Mouse (Mus musculus): ENCODE data around the gene Fbrsl1. TPM values are rescaled to one million over a fixed set of nuclear protein-coding genes. Genes with fewer than 3 reads are reported as not detected.
A peak's percentile ranks its signal among the peaks of the same experiment; 100 is the strongest.

The Fbrsl1 gene
- polyA plus RNA-seq, 1 experiment from 2014 or later = 20.5 TPM

GRCm38 (mm10) chr5:110418523-110418911 lies 29.8 kb downstream of the Fbrsl1 start:
- Histone ChIP-seq H3K27ac (peak overlapping the region; percentile 80), H3K36me3 (replicated peaks) (peaks cover 13% of the 10 kb centered on the region), H3K4me1 (peaks cover 62% of the 10 kb centered on the region), H3K27me3 (ENCODE audit: poor library complexity, severe bottlenecking) (peaks cover 37% of the 10 kb centered on the region), H3K9me3 (no peaks in the 10 kb centered on the region), H3K4me3 (no peak overlapping the region)
- 95% methylated on average over 1 of the region's 1 CpGs for WGBS
- DNase-seq (ENCODE audit: extremely low spot score, low spot score) = no peak

DNA sequence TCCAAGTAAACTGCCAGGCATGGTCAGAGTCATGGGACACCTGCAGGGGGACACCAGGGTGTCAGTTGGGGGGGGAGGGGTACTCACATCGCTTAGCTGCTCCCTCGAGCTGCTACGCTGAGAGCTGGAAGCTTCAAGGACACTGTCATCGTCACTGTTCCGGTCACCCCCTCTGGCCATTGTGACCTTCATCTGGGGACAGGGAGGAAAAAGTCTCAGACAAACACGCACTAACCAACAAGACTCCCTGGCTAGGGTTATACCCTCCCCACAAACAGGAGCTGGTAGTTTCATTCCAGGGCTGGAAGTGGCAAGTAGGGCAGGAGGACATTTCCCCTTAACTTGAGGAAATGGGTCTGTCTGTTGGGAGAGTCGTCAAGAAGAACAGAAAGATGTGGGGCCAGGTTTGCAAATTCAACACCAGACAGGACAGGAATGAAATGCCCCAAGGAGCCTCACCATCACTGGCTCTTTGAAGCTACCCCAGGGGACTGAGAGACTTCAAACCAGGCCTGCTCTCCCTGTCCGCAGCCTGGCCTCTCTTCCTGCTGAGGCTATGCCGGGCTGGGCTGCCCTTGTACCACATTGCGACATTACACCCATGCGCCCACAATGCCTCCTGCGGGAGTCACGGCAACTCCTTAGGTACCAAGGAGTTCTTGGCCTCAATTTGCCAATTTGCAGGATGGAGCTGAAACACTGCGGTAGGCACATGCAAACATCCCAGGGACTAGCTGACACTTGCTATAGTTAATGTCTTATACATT lies 30.4 kb downstream of the Fbrsl1 start:
- Histone ChIP-seq H3K36me3 (replicated peaks) (peaks cover 15% of the 10 kb centered on the region), H3K4me3 (no peak overlapping the region), H3K27ac (peak overlapping the region; percentile 80), H3K9me3 (no peaks in the 10 kb centered on the region), H3K4me1 (peaks cover 66% of the 10 kb centered on the region), H3K27me3 (ENCODE audit: poor library complexity, severe bottlenecking) (peaks cover 37% of the 10 kb centered on the region)
- DNase-seq (ENCODE audit: extremely low spot score, low spot score) = no peak
- 51% methylated on average over 14 of the region's 14 CpGs for WGBS

- H3K27me3 ChIP-seq (ENCODE audit: poor library complexity, severe bottlenecking) = peaks cover 37% of the 10 kb centered on the region
- peak; percentile 84 for DNase-seq (ENCODE audit: extremely low spot score, low spot score)
- H3K4me3 ChIP-seq = peak overlapping the region; percentile 34
- peaks cover 68% of the 10 kb centered on the region for H3K4me1 ChIP-seq
- peaks cover 16% of the 10 kb centered on the region for H3K36me3 ChIP-seq (replicated peaks)
- WGBS = 9% methylated on average over 7 of the region's 7 CpGs
- H3K27ac ChIP-seq = peak overlapping the region; percentile 92
- no peaks in the 10 kb centered on the region for H3K9me3 ChIP-seq
Observed at GRCm38 (mm10) chr5:110416825-110417401, 31.4 kb downstream of the Fbrsl1 start.

GRCm38 (mm10) chr5:110415806-110416700 lies 32.2 kb downstream of the Fbrsl1 start:
- Histone ChIP-seq H3K27me3 (ENCODE audit: poor library complexity, severe bottlenecking) (peaks cover 37% of the 10 kb centered on the region), H3K36me3 (replicated peaks) (peaks cover 16% of the 10 kb centered on the region), H3K9me3 (no peaks in the 10 kb centered on the region), H3K27ac (peak overlapping the region; percentile 92), H3K4me3 (peak overlapping the region; percentile 34), H3K4me1 (peaks cover 61% of the 10 kb centered on the region)
- 29% methylated on average over 13 of the region's 13 CpGs for WGBS
- peak; percentile 27 for DNase-seq (ENCODE audit: extremely low spot score, low spot score)

GRCm38 (mm10) chr5:110415022-110415421 lies 33.3 kb downstream of the Fbrsl1 start:
- Histone ChIP-seq H3K4me1 (peaks cover 58% of the 10 kb centered on the region), H3K27ac (peak overlapping the region; percentile 92)
- 77% methylated on average over 5 of the region's 5 CpGs for WGBS

DNA sequence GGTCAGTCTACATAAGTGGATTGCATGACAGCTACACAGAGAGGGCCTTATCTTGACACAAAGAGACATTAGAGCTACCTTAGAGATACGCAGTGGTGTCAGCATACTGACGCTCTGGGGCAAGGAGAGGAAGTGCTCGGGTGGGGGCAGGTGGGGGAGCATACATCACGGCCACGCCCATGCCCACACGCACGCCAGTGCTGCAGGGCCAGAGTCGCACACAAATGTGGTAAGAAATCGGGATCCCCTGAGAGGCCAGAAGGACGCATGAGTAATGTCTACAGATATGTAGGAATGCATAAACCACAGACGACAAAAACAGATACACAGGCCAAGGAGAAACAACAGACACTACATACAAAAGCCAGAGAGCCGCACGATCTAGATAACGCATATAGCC lies 35.3 kb downstream of the Fbrsl1 start:
- 92% methylated on average over 14 of the region's 14 CpGs for WGBS
- Histone ChIP-seq H3K27ac (peak overlapping the region; percentile 62), H3K4me1 (peaks cover 48% of the 10 kb centered on the region), H3K4me3 (no peak overlapping the region), H3K27me3 (ENCODE audit: poor library complexity, severe bottlenecking) (peaks cover 15% of the 10 kb centered on the region), H3K9me3 (no peaks in the 10 kb centered on the region), H3K36me3 (replicated peaks) (peaks cover 29% of the 10 kb centered on the region)
- DNase-seq (ENCODE audit: extremely low spot score, low spot score) = no peak

More at GRCm38 (mm10) chr5:110415022-110415421, 33.3 kb downstream of the Fbrsl1 start:
- H3K9me3 ChIP-seq = no peaks in the 10 kb centered on the region
- peaks cover 19% of the 10 kb centered on the region for H3K36me3 ChIP-seq (replicated peaks)
- no peak overlapping the region for H3K4me3 ChIP-seq
- peaks cover 35% of the 10 kb centered on the region for H3K27me3 ChIP-seq (ENCODE audit: poor library complexity, severe bottlenecking)
- no peak for DNase-seq (ENCODE audit: extremely low spot score, low spot score)

DNA sequence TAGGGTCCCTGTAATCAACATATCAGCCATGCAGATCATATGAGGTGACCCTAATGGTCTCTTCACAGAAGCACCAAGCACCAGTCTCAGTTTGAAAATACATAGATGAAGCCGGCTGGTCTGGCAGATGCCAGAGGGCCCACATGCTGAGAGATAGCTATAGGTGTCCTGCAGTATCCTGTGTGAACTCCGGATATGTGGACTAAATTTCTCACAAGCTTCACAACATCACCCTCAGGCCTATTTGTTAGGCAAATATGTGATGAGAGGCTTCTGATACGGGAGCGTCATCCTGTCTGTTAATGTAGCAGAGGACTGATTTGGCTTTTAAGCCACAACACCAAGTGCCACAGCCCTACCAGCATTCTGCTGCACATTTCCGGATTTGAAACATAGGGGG lies 37.9 kb downstream of the Fbrsl1 start:
- no peak for DNase-seq (ENCODE audit: extremely low spot score, low spot score)
- Histone ChIP-seq H3K27me3 (ENCODE audit: poor library complexity, severe bottlenecking) (peaks cover 8% of the 10 kb centered on the region), H3K9me3 (no peaks in the 10 kb centered on the region), H3K36me3 (replicated peaks) (peaks cover 26% of the 10 kb centered on the region), H3K4me3 (no peak overlapping the region), H3K4me1 (peaks cover 41% of the 10 kb centered on the region), H3K27ac (peak overlapping the region; percentile 21; the same call in 1 of the 2 replicates)
- 79% methylated on average over 5 of the region's 5 CpGs for WGBS

- WGBS = 84% methylated on average over 2 of the region's 2 CpGs
- Histone ChIP-seq H3K27ac (0 out of 2 replicates have a peak overlapping the region, but pooled peaks have one; percentile 21), H3K4me3 (no peak overlapping the region), H3K4me1 (peaks cover 40% of the 10 kb centered on the region), H3K36me3 (replicated peaks) (peaks cover 18% of the 10 kb centered on the region; the same call in 1 of the 2 replicates), H3K9me3 (no peaks in the 10 kb centered on the region), H3K27me3 (ENCODE audit: poor library complexity, severe bottlenecking) (no peaks in the 10 kb centered on the region)
- DNase-seq (ENCODE audit: extremely low spot score, low spot score) = no peak
Observed at GRCm38 (mm10) chr5:110408967-110409366, 39.3 kb downstream of the Fbrsl1 start.

DNA sequence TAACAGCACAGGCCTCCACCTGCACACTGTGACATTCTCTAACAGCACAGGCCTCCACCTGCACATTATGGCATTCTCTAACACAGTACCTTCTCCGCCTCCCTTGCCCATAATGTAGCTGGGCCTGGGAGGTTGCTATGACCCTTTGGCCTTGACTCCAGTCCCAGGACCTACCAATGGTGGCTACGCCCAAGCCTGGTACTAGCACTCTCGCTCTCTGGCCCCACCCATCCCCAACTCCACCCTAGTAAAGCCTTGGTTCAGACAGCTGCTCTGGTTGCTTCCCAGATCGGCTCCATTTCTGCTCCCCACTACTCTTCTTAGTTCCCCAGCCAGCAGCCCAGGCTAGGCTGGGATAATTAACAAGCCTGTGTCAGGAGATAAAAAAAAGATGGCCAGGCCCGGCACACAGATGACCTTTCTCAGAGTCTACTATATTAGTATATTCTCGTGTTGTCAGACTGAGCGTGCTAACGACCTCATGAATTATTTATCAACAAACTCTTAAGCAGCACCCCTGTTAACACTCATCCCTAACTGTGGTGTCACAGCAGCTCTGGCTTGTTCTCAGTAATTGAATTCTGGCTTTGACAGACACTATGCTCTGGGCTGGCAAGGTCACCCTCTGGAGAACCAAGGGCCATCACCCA lies 42.1 kb downstream of the Fbrsl1 start:
- WGBS = 63% methylated on average over 8 of the region's 8 CpGs
- Histone ChIP-seq H3K27ac (peak overlapping the region; percentile 78), H3K4me3 (no peak overlapping the region)

DNA sequence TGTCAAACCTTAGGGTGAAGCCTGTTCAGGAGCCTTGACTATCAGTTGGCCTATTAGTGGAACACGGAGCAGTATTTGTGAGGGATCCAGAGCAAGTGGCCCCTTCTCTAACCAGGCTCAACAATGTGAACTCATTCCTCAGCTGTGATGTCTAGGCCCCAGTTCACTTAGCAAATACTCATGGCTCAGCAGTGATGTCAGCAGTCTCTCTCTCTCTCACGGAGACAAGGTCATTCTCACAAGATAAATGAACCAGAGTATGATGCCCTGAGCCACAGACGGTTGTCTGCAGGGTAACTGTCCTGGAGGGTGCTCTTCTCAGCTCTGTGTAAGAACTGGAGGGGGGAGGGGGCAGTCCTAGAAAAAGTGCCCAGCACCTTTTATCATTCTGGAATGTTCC lies 44.4 kb downstream of the Fbrsl1 start:
- Histone ChIP-seq H3K27ac (peak overlapping the region; percentile 40; the same call in 1 of the 2 replicates), H3K4me3 (no peak overlapping the region), H3K9me3 (no peaks in the 10 kb centered on the region), H3K4me1 (peaks cover 37% of the 10 kb centered on the region), H3K36me3 (replicated peaks) (no peaks in the 10 kb centered on the region), H3K27me3 (ENCODE audit: poor library complexity, severe bottlenecking) (no peaks in the 10 kb centered on the region)
- 70% methylated on average over 3 of the region's 3 CpGs for WGBS
- DNase-seq (ENCODE audit: extremely low spot score, low spot score) = no peak

More for the DNA sequence above, 42.1 kb downstream of the Fbrsl1 start:
- peaks cover 37% of the 10 kb centered on the region for H3K4me1 ChIP-seq
- H3K36me3 ChIP-seq (replicated peaks) = peaks cover 13% of the 10 kb centered on the region; the same call in 1 of the 2 replicates
- DNase-seq (ENCODE audit: extremely low spot score, low spot score) = no peak
- H3K27me3 ChIP-seq (ENCODE audit: poor library complexity, severe bottlenecking) = no peaks in the 10 kb centered on the region
- H3K9me3 ChIP-seq = no peaks in the 10 kb centered on the region

- H3K4me3 ChIP-seq = no peak overlapping the region
- H3K27ac ChIP-seq = no peak overlapping the region
- H3K9me3 ChIP-seq = no peaks in the 10 kb centered on the region
- WGBS = 85% methylated on average over 2 of the region's 2 CpGs
- H3K27me3 ChIP-seq (ENCODE audit: poor library complexity, severe bottlenecking) = no peaks in the 10 kb centered on the region
- H3K36me3 ChIP-seq (replicated peaks) = no peaks in the 10 kb centered on the region
- H3K4me1 ChIP-seq = peaks cover 35% of the 10 kb centered on the region
- DNase-seq (ENCODE audit: extremely low spot score, low spot score) = no peak
Observed at GRCm38 (mm10) chr5:110402557-110402956, 45.7 kb downstream of the Fbrsl1 start.

GRCm38 (mm10) chr5:110401101-110401500 lies 47.2 kb downstream of the Fbrsl1 start:
- 91% methylated on average over 8 of the region's 8 CpGs for WGBS
- no peak overlapping the region for H3K4me3 ChIP-seq
- H3K36me3 ChIP-seq (replicated peaks) = no peaks in the 10 kb centered on the region
- H3K9me3 ChIP-seq = no peaks in the 10 kb centered on the region
- peaks cover 21% of the 10 kb centered on the region for H3K4me1 ChIP-seq
- no peak overlapping the region for H3K27ac ChIP-seq
- no peaks in the 10 kb centered on the region for H3K27me3 ChIP-seq (ENCODE audit: poor library complexity, severe bottlenecking)
- DNase-seq (ENCODE audit: extremely low spot score, low spot score) = no peak
